Mouse (Mus musculus): Measurements from ENCODE around the gene L3mbtl3. TPM values are rescaled to one million over a fixed set of nuclear protein-coding genes. Genes with fewer than 3 reads are reported as not detected.

L3mbtl3 gene
- polyA plus RNA-seq, 1 experiment from 2014 or later: 8.6 TPM

DNA sequence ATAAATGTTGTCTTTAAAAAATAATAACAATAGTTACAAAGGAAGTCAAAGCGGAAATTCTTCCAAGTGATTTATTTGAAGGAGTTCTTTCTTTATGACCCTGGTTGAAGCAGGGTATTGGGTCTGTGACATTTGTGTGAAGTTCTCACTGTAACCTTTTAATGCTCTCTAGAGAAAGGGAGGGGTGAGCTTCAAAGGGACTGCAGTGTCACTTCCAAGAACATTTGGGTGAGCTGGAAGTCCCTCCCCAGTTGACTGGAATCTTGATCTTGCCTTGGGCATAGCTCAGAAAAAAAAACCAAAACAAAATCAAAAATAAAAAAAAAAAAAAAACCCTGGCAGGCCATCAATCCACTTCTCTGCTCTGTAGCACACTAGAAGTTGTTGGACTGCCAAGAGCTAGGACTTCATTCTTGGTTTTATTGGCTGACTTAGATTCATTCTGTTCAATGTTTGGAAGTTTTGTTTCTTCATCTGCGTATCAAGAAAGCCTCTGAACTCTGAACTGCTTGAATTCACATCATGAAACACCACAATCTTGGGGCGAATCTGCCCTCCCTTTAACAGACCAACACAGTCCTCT lies 143.6 kb downstream of the L3mbtl3 start:
- Histone ChIP-seq H3K4me2 (no peak overlapping the region), H3K27me3 (replicated peaks) (no peaks in the 10 kb centered on the region), H3K9me3 (no peaks in the 10 kb centered on the region), H3K4me3 (no peak overlapping the region), H3K36me3 (no peaks in the 10 kb centered on the region), H3K27ac (replicated peaks) (no peak overlapping the region), H3K4me1 (no peaks in the 10 kb centered on the region), H3K9ac (no peak overlapping the region)
- 68% methylated on average over 3 of the region's 3 CpGs for WGBS
- no peak for ATAC-seq (ENCODE audit: extremely low read depth, insufficient number of reproducible peaks, low FRiP score, low TSS enrichment)

DNA sequence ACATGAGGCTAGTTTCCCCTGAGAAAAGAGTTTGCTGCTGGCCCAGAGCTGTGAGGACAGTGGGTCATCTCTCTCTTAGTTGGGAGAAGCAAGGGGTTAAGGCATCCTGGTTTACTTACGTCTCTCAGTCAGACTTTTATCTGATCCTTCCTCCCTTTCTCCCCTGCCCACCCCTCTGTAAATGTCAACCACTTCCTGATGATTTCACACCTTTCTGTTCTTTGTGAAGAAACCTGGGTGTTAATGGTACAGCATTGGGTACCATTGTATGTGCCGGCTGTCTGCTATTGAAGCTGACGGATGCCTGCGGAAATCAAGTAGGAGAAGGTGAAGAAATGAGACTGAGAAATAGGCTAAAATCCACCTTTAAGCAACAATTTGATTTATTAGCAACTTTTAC lies 146.3 kb downstream of the L3mbtl3 start, which contains the start of gene Samd3:
TSS of gene Samd3 (plus strand) at position 220 of the 400 bp plus-strand sequence.
- Histone ChIP-seq H3K4me3 (no peak within 1 kb of the TSS), H3K9ac (no peak within 1 kb of the TSS), H3K27me3 (replicated peaks) (no peaks in the 10 kb centered on the region), H3K27ac (replicated peaks) (no peak within 1 kb of the TSS), H3K4me1 (no peaks in the 10 kb centered on the region), H3K9me3 (no peaks in the 10 kb centered on the region), H3K36me3 (no peaks in the 10 kb centered on the region), H3K4me2 (no peak within 1 kb of the TSS)
- WGBS: 39% methylated on average over 4 of the region's 4 CpGs
- no peak for ATAC-seq (ENCODE audit: extremely low read depth, insufficient number of reproducible peaks, low FRiP score, low TSS enrichment)

DNA sequence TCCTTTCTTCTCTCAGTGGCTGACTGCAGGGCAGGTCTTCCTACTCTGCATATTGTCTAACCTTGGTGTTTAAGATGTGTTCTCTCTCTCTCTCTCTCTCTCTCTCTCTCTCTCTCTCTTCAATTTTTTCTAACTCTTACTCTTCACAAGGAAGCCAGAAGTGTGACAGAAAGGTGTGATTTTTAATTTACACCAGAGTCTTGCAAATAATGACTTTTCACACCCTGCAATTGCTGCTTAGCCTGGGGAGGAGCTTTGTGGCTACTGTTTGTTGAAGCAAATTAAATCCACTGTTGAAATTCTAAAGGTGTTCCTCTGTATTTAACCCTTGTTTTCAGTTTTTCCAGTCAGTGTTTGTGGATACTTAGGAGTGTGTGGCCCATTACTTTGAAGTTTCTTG lies 147.6 kb downstream of the L3mbtl3 start:
- no peaks in the 10 kb centered on the region for H3K27me3 ChIP-seq (replicated peaks)
- no peak overlapping the region for H3K4me3 ChIP-seq
- no peaks in the 10 kb centered on the region for H3K4me1 ChIP-seq
- no peaks in the 10 kb centered on the region for H3K9me3 ChIP-seq
- H3K9ac ChIP-seq: no peak overlapping the region
- no peak for ATAC-seq (ENCODE audit: extremely low read depth, insufficient number of reproducible peaks, low FRiP score, low TSS enrichment)
- no peak overlapping the region for H3K27ac ChIP-seq (replicated peaks)
- no peak overlapping the region for H3K4me2 ChIP-seq
- H3K36me3 ChIP-seq: no peaks in the 10 kb centered on the region

DNA sequence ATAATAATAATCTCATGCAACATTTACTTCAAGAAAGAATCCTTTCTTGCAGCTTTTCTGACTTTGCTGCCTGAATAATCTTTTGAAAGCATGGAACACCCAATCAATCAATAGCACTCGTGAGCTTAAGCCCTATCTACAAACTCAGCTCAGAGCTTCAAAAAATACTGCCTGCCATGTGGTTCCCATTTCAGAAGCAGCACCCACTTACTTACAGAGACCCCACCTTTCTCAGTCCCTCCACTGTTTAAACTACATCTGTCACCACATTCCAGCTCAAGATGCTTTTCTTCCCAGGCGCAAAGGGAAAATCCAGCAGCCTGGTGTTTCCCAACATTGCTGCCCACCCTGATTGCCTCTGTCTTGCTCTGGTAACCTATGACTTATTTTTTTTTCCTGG lies 149.0 kb downstream of the L3mbtl3 start:
- Histone ChIP-seq H3K4me3 (no peak overlapping the region), H3K4me2 (no peak overlapping the region), H3K9me3 (no peaks in the 10 kb centered on the region), H3K27ac (replicated peaks) (no peak overlapping the region), H3K4me1 (no peaks in the 10 kb centered on the region), H3K36me3 (no peaks in the 10 kb centered on the region), H3K9ac (no peak overlapping the region), H3K27me3 (replicated peaks) (no peaks in the 10 kb centered on the region)
- 32% methylated on average over 2 of the region's 2 CpGs for WGBS
- no peak for ATAC-seq (ENCODE audit: extremely low read depth, insufficient number of reproducible peaks, low FRiP score, low TSS enrichment)

DNA sequence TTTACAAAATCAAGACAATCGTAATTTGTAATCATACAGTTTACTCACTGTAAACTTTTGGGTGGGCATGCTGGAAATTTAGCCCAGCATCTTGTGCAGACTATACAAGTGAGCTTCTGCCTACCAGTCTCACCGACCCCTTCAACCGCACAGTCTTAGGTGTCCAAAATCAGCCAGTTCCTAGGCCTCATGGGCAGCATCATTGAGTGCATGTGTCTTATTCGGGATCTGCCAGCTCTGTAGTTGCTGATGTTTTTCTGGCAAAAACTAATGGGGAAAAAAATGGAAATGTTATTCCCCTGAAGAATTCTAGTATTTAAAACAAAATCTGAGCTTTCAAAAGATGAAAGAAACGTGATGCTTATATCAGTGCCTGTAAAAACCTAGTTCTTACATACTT lies 149.5 kb downstream of the L3mbtl3 start:
- H3K9me3 ChIP-seq: no peaks in the 10 kb centered on the region
- no peak for ATAC-seq (ENCODE audit: extremely low read depth, insufficient number of reproducible peaks, low FRiP score, low TSS enrichment)

More for the DNA sequence above, 149.5 kb downstream of the L3mbtl3 start:
- Histone ChIP-seq H3K36me3 (no peaks in the 10 kb centered on the region), H3K9ac (no peak overlapping the region), H3K4me2 (no peak overlapping the region), H3K27ac (replicated peaks) (no peak overlapping the region), H3K4me3 (no peak overlapping the region), H3K27me3 (replicated peaks) (no peaks in the 10 kb centered on the region), H3K4me1 (no peaks in the 10 kb centered on the region)
- 81% methylated on average over 5 of the region's 5 CpGs for WGBS

Small RNA genes lying within 50 kb of the gene (microRNA-seq; reads per million reads assigned to microRNA genes)
- gene Gm27754: not detected

Other genes with a start within 250 kb of the L3mbtl3 start
- not detected in 2 replicates for gene Samd3, start 146.3 kb downstream of the L3mbtl3 start, polyA plus RNA-seq (2015; fragmentation: Nextera tagmentation; extraction: Ambion mirVana)

Data from heart, embryonic 13.5 days (tissue).